Mouse (Mus musculus) cerebellum, postnatal 36 days (tissue): ENCODE results near the gene Kctd6.

ENCODE experiments used
- DNase-seq, 2 experiments: peaks; one replicate each; pipeline ENCODE4 v3.0.0; 2021 to 2022; ENCODE audit warnings: mixed read lengths in 2 of 2

The Kctd6 gene

DNA sequence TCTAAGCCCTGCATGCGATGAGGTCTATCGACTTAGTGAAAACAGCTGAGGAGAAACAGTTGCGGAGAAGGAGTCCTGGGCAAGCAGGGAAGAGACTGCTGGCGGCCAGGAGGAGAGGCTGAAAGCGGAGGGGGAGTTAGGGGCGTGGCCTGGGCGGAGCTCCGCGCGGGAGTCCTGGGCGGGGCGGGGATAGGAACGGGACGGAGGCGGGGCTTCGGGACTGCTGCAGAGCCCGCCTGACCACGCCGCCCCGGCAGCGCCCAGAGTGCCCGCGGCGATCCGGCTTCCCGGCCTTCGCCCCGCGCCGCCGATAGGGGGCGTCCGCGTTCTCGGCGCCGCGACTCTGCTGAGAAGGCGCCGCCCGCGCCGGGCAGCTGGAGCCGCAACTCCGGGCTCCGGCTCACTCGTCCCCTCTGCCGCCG, at the start of gene Kctd6:
TSS of gene Kctd6 (plus strand) at position 338 of the 422 bp plus-strand sequence.
- peak; percentile 97 to 99 for DNase-seq

DNA sequence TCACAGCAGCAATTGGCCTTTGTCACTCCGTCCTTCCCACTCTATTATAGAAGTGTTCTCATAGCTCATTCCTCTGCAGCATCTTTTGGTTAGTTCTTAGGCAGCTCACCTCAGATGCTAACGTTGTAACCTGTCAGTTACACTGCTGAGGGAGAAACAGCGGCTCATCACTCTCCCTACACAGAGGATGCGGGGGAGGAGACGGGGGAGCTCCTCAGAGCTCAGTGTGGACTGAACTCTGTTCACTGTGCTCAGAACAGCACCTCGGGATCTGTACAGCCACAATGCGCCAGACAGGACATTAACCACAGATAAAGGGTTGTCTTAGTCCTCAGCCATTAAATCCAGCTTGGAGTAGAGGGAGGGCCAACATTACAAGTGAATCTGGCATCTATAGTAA, 49.5 kb upstream of the Kctd6 start:
- DNase-seq, result no peak

DNA sequence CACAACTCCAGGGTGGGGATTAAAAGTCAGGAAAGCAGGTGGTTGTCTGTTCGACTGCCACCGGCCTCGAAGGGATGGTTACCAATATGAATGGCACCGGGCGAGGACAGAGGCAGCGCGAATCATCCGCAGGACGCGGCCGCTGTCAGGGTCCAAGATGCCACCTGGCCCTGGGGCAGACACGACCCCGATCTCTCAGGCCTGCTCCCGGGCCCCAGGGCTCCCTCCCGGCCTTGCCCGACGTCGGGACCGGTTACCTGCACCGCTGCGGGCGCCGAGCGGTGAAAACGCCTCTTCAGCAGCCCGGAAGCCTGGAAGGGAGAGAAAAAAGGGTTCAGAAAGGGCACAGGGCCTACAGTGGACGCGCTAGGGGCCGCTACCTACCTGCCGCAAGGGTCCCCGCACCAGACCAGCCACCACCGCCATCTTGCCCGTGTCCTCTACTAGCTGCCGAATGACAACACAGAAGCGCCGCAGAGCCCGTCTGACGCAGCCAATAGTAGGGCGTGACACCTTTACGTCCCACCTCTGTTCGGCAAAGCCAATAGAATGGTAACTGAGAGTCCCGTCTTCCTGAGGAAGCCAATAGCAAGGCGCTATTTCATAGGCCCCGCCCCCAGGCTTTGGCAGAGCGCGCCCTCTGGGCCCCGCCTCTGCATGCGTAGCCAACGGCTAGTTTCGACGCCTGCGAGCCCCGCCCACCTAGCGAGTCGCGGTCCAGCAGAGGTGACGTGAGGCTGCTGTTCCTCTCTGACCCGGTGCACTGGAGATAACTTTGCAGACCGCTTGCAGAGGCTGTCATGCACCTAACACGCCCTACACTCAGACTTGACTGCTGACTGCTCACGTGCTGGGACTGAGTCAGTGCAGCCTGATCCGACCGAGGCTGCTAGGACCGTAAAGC, 41.2 kb upstream of the Kctd6 start, which contains the start of gene Pdhb:
TSS of gene Pdhb (minus strand) at position 519 of the 904 bp plus-strand sequence.
- peak; percentile 99 for DNase-seq

DNA sequence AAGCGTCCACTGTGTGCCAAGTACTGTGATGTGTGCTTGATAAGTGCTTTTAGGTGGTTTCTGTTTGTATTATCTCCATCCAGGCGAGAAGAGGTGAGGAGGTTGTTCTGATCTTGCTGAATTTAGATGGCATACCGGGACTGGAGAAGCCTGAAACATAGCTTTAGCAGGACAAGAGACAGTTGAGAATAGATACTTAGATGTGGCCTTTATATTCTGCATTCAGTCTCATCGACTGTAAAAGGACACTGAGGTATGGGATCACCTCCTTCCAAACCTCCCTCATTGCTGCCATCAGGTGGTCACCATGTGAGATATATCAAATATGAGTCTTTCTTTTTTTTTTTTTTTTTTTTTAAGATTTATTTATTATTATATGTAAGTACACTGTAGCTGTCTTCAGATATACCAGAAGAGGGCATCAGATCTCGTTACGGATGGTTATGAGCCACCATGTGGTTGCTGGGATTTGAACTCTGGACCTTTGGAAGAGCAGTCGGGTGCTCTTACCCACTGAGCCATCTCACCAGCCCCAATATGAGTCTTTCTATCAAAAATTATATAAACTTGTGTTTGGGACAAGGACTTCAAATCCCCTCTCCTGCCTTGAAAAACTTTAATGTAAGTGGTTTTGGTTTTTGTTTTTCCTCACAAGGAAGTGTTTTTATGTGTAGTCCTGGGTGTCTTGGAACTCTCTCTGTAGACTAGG, 40.2 kb upstream of the Kctd6 start:
- DNase-seq, result peak; percentile 45 to 60

DNA sequence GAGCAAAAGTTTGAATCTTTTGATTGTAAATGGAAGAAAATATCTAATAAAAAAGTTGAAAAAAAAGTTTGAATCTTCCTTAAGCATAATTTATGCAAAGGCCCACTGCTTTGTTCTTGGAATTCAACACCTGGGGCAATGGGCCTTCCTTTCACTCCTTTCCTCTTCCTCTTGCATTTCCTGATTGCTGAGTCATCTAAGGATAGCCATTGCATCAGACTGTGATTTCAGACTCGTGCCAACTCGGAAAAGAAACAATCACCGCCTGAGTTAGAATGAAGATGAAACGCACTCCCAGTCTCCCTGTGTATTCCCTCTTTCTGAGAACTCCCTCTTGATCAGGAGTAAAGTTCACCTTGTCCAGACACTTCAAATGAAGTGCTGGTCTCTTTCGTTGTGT, 39.3 kb upstream of the Kctd6 start:
- no peak for DNase-seq

DNA sequence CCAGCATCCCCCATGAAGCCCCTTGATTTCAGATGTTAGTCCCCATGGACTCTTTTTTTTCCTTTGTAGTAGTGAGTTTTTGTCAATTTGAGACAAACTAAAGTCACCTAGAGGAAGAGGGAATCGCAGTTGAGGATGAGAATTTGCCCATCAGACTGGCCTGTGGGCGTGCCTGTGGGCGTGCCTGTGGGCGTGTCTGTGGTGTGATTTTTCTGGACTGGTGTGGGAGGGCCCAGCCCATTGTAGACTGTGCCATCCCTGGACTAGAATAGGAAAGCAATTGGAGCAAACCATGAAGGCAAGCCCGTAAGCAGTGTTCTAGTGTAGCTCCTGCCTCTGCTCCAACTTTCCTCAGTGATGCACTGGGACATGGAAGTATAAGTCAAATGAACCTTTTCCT, 37.7 kb upstream of the Kctd6 start:
- no peak for DNase-seq

DNA sequence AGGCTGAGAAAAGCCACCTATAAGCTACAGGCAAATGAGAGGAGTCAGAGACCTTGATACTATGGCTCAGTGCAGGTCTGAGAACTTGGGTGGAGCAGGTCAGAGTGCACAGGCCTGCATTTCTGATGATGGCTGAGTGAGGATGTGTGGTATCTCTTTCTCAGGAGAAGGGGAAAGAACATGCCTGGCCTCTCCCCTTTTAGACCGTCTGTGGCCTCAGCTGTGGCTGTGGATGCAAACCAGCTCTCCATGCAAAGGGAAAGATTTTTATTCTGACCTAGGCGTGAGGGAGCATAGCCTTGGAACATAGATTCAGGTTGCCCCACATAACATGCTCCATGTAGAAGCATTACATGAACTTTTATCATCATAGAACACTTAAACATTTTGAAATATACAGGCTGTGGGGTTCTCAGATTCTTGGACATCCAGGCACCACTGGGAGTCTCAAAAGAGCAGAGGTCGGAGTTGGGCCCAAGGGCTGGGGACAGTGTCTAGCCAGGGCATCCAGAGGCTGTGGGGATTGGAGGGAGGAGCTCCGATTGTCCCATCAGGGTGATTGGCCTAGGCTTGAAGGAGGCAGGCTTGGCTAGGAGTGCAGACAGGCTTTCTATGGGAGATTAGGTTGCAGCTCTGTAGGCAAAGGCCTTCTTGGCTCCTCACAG, 33.4 kb upstream of the Kctd6 start:
- no peak for DNase-seq

DNA sequence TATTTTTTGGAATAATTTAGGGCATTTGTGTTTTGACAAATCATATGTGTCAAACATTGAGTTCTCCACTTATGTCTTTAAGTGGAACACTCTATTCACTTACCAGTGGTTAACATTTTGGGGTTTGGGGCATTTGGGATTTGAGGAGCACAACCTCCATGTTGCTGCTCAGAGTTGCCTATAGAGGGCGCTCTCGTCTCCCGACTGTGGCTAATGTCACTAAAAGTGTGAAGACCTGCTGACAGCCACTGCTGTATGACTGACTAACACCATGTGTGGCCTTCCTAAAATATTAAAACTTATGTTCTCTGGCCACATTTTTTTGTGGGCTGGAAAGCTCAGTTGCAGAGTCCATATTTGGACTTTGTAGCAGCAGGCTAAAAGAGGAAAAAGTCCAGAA, 30.6 kb upstream of the Kctd6 start:
- no peak for DNase-seq

DNA sequence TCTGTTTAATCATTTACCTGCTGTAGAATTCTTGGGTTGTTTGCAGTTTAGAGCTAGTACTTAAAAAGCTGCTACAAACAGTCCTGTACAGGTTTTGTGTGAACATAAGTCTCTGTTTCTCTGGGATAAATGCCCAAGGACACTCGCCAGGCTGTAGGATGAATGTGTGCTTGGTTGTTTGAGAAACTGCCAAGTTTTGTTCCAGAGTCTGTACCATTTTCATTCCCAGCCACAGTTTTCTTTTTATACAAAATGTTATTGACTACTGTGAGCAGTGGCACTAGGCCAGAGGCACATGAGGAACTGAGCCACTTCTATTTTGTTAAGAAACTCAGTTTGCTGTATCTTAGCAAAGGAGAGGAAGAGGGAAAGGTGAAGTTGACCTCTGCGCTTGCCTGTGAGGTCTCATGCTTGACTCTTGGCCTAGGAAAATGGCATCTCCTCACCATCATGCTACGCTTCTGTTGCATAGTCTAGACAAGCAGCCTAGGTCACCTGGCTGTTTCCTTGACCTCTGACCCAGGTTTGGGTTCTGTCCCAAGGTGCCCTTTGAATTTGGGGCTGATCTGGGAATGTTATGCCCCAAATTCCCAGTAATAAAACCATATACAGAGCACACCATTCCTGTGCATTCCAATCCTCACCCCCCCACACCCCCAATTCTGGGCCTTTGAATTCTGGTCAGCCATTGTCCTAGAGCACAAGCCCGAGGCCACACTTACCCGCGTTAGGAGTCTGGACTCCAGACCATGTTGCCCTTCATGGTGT, 27.5 kb upstream of the Kctd6 start:
- no peak for DNase-seq

DNA sequence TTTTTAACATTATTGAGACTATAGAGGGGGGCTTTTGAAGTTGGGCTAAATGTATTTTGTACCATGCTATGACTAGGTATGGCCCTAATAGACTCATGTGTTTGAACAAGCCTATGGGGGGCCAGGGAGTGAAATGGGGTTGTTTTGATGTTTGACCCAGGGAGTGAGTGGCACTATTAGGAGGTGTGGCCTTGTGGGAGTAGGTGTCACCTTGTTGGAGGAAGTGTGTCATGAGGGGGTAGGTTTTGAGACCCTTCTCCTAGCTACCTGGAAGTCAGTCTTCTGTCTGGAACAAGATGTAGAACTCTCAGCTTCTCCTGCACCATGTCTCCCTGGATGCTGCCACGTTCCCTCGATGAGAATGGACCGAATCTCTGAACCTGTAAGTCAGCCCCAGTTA, 23.4 kb upstream of the Kctd6 start:
- no peak for DNase-seq

DNA sequence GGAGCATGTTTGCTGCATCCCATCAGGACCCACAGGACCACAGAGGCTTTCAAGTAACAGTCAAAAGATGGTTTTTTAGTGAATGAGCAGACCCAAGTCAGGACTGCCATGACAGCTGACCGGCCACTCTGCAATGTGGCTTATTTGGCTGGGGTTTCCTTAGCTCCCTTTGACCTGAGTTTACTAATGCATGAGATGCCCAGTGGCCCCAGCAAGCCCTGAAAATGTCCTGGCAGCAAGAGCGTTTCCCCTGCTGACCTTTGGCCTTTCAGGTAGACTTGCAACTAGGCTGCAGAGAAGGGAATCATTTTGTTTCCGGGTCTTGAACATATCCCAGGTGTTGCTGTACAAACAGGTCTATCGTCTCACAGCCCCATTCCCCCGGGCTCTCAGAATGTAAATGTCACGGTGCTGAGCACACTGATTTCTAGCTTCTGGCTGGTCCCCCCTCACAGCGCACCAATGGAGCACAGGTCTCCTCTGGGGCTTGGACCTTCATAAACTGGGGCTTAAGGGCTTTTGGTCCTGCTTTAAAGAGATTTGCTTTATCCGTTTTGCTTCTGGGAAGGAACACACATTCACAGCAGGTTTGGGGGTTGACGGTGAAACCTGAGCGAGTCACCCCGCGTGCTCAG, 22.5 kb upstream of the Kctd6 start:
- no peak for DNase-seq

DNA sequence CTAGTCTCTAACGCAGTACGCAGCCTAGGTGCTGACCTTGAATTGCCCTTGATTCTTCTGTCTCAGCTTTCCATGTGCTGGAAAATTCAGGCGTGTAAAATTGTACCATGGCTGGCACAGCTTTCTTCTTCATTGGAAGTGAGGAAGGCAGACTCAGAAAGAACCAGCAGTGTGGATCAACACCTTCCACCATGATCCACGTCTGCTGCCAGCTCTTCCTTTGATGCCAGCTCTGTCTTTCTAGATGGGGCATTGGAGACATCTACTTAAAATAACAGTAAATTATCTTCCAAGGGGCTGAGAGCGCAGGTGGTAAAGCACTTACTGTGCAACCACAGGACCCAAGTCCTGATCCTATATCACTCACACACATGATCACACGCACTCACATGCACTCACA, 21.2 kb upstream of the Kctd6 start:
- DNase-seq, result no peak

DNA sequence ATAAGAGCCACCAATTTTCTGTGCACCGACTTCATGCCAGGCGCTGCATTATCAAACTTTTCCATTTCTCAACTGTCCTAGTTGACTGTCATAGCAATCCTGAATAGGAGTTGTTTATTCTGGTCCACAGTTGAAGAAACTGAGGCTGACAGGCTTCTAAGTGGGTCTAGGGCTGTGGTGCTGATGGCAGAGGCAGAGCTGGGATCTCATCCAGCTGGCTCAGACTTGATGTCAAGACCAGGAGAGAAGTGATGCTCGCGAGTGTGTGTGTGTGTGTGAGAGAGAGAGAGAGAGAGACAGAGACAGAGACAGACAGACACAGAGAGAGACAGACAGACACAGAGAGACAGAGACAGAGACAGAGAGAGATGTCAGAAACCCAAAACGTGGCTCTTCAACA, 13.2 kb upstream of the Kctd6 start:
- DNase-seq, result no peak

DNA sequence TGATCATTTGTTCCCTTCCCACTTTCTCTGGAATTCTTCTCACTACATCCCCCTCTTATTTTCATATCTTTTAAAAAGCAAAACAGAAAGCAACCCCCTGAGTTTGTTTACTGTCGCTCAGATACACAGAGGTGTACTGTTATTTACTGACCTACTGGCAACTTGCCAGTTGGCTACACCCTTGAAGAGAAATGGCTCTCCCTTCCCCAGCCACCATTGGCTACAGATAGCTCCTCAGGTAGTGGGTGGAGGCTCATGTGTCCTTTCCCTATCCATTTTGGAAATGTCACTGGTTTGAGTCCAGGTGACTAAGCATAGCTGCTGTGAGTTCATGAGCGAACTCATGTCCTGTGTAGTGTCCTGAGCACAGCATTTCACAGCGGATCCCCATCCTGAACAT, 12.2 kb upstream of the Kctd6 start:
- no peak for DNase-seq

DNA sequence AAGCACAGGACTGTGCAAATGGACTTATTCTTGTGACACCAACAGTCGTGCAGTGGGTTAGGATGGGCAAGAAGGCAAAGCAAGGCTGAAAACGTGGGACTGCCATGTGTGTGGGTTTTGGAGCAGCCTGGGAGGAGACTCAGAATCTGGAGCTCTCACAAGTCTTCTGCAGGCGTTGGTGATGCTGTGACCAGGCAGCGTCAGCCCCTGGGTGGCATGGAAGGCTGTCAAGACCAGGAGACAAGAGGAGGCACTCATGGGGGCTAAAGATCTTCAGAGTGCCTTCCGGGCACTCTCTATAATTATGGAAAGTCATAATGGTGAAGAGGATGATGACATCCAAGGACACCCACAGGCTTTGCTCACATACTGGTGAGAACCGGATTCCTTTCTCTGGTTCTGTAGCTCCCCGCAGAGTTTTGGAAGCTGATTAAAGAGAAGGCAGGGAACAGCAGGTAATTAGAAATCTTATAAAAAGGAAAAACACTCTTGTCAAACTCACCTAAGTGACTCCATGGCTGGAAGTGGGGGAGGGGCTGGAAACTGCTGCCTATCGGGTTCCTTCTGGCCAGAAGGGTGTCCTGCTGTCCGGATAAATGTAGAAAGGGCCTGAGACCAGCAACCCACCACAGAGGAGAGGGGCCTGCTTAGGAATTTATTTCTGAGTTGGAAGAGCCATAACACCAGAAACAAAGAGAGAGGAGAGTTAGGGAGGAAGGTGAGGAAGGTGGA, 7.6 kb upstream of the Kctd6 start:
- no peak for DNase-seq

DNA sequence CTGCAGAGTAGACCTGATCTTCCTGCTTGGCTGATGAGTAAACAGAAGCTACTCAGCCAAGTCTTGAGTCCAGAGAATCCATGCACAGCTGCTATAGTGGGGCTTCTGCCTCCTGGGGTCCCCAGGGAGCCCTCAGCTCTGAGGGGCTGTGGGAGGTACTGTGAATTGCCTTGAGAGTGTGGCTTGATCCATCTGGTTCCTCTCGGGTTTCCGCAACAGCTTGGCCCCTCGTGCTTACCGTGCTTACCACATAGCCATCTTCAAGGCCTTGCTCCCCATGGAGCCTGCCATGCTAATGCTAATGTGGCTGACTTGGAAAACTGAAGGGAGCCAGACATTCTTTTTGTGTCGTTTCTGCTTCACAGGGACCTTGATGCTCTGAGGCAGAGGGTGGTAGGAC, 6.8 kb upstream of the Kctd6 start:
- DNase-seq, result no peak

DNA sequence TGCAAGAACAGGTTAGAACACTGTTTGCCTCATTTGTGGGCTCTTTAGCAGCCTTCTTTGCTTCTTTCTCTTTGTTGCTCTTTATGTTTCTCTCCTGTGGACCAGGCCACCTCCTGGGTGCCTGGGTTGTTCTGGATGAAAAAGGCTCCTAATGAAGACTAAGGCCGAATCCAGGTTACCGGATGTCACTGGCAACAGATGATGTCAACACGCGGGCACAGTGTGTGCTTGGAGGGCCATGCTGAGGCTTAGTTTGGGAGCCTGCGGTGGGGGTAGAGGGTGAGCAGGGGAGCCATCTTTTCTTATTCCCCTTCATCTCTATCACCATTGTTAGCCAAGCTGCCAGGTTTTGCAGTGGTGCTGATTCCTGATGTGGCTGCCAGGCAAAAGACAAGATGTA, 6.4 kb upstream of the Kctd6 start:
- no peak for DNase-seq

DNA sequence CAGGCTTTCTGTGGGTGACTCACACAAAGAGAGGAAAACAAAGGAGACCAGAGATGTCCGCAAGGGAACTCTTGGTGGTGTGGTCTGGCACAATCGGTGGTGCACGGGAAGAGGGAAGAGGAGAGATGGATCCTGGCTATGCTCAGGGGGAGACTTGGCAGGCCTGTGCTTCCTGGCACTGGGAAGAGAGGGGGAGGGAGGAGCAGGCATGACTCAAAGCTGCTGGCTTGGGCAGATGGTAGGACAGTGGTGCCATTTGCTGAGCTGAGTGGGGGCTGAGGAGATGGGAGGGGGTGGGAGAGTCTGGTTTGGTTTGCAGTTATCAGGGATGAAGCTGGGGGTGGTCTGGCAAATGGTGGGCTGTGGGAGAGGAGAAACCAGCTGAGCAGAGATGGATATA, 5.1 kb upstream of the Kctd6 start:
- DNase-seq, result peak; percentile 24 to 39

DNA sequence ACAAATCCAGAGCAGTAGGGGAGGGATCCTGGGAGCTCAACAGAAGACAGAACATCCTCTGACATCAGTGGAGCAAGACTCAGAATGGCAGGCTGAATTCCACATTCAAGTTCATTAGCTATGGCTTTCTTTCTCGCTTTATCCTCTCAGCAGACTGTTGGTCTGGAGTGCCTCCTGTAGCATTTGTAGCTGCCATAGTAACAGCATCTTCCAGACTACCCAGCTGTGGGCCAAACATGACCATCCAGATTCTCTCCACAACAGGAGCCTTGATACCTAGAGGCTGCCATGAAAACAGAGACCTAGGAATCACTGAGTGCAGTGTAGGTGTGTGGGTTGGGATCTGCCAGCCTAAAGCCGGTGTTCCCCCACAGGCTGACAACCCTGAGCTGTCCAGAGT, 4.0 kb upstream of the Kctd6 start:
- no peak for DNase-seq

DNA sequence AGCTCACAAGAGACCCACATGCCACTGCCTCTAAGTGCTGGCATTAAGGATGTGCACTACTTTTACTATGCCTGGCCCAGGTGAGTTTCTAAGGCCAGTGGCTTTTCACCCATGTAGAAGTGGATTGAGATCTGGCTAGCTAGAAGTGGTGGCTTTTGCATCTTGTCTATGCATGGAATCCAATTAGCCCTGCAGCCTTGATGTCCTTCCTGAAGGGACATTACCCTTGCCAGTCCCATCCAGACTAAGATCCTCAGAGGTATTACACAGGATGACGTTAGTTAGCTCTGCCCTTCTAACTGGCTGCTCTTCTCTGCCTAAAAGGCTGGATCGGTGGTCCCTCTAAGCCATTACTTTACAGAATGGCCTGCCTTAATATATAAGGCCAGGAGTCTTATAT, 944 bp upstream of the Kctd6 start:
- no peak for DNase-seq
